Mouse (Mus musculus): ENCODE data around the gene Runx1.

The Runx1 gene

GRCm38 (mm10) chr16:92656750-92657149 is 169.2 kb downstream of the Runx1 start:
- DNase-seq (ENCODE audit: low read depth, low spot score), result no peak

- DNase-seq (ENCODE audit: low read depth, low spot score), result peak; percentile 94
Measured at GRCm38 (mm10) chr16:92654294-92654950, 171.5 kb downstream of the Runx1 start.

DNA sequence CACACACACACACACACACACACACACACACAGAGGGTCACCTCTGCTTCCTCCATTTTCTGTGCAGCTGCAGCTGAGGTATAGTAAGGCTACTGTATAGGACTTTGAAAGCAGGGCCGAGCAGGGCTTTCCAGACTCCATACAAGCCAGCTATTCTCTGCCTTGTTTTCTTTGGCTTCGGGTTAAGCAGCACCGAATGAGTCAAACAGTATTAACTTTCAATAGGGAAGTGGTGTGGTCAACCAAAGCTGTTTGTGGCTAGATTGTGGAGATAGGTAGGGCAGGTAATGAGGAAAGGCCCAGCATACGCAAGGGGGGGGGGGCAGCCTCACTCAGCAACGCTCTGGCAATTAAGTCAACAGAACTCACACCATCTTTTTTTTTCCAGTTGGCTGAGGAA is 172.1 kb downstream of the Runx1 start:
- peak; percentile 94 for DNase-seq (ENCODE audit: low read depth, low spot score)

DNA sequence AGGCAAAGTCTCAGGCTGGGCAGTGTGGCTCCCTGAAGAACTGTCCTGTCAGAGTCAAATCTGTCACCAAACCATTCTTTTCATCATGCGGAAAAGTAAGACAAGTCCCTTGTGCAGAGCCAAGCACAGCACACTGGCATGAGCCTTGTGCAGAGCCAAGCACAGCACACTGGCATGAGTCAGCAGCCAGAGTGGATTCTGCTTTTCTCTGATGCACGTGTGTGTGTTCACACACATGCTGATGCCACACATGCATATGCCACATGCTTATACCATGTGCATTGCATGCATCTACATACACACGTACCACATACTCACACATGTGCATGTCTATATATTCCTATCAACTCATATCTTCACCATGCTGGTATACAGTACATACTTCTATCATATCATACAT is 174.7 kb downstream of the Runx1 start:
- DNase-seq (ENCODE audit: low read depth, low spot score), result no peak

DNA sequence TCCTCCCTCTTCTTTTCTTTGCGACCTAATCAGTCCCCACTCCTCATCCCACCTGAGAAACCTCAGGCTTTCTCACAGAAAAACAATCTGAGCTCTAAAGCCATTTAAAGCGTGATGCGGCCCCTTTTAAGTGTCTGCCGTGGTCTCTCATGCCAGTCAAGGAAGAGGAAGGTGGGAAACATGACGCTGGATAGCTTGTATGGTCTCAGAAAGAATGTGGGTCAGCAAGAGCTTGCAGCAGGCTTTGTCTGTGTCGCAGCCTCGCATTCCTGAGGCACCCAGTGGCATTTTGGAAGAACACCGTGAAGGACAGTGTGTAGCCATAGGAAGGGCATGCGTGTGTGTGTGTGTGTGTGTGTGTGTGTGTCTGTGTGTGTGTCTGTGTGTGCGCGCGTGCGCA is 179.8 kb downstream of the Runx1 start:
- DNase-seq (ENCODE audit: low read depth, low spot score), result no peak

GRCm38 (mm10) chr16:92645423-92646115 is 180.4 kb downstream of the Runx1 start:
- no peak for DNase-seq (ENCODE audit: low read depth, low spot score)

DNA sequence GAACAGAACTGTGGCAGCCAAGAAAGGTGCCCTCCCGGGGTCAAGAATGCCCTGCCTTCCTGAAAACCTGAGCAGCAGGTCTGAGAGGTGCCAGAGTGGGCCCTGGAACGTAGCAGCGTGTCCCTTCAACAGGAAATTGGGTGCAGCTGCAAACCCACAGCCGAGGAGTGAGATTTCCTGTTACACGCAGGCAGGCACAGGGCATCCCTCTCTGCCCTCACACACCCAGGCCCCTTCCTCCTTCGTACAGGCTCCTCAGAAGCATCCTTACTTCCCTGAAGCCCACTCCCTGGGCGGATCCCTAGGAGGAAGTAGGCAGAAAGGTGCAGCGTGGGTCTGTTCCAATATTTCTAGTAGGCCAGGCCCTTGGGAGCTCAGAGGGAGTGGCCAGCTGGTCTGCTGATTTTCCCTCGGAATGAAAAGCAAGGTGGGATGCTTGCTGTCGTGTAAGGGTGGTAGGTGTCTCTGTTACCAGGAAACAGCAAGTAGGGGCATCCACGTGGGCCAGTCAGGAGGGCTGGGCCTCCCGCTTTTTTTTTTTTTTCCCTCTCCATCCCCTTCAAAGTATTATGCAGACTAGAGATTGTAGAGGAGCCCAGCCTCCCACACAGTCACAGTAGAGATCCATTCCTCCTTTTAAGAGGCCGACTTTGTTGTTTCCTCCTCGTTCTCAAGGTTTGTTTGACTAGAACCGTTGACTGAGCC is 181.1 kb downstream of the Runx1 start:
- DNase-seq (ENCODE audit: low read depth, low spot score), result no peak

GRCm38 (mm10) chr16:92644315-92644714 is 181.6 kb downstream of the Runx1 start:
- no peak for DNase-seq (ENCODE audit: low read depth, low spot score)

DNA sequence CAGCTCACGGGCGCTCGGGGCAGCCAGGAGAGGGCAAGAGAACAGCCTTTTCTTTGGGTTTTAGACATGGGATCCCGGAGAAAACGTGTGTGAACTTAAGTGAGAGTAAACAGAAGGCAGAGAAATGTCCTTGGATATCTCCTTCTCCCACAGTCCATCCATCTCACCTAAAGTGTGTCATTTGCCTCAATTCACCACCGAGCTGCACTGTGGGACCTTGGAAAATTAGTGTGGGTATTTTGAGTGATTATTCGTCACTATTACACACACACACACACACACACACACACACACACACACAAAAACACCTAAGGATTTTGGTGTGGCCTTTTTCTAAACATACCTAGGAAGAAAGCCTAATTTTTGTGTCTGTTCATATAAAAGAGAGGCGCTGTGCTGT is 183.7 kb downstream of the Runx1 start:
- no peak for DNase-seq (ENCODE audit: low read depth, low spot score)

DNA sequence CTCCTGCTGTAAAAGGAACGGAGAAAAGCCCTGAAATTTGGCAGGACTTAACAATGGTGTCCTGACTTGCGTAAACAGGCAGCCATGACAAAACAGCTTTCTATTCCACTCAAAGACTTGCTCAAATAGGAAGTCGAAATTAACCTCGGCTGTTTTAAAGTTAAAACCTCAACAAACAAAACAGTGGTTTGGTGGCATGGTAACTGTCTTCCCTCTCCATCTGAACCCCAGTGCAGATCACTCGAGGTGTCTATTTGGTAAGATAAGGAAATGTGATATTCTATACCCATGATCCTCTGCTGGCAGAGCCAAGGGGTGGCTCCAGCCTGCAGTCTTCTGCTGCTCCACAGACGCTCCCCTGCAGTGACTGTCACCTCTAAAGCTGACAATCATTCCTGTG is 184.9 kb downstream of the Runx1 start:
- no peak for DNase-seq (ENCODE audit: low read depth, low spot score)

- DNase-seq (ENCODE audit: low read depth, low spot score), result no peak
Measured at GRCm38 (mm10) chr16:92639093-92639492, 186.9 kb downstream of the Runx1 start.

DNA sequence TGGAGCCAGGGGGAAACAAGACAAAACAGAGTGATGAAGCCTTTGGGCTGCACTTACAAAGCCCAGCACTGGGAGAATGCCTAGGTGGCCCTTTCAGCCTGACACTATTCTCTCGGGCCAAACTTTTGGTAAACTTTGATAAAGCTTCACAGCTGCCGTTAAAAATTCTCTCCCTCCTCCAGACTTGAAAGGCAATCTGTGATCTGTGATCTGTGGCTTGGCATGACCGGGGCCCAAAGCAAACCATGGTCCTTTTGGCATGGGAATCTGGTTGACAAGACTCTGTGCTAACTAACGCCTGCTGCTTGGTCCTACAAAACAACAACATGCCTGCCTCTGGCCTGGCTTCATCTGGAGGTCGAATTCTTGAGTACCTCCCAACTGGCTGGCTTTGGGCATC is 188.9 kb downstream of the Runx1 start:
- no peak for DNase-seq (ENCODE audit: low read depth, low spot score)

DNA sequence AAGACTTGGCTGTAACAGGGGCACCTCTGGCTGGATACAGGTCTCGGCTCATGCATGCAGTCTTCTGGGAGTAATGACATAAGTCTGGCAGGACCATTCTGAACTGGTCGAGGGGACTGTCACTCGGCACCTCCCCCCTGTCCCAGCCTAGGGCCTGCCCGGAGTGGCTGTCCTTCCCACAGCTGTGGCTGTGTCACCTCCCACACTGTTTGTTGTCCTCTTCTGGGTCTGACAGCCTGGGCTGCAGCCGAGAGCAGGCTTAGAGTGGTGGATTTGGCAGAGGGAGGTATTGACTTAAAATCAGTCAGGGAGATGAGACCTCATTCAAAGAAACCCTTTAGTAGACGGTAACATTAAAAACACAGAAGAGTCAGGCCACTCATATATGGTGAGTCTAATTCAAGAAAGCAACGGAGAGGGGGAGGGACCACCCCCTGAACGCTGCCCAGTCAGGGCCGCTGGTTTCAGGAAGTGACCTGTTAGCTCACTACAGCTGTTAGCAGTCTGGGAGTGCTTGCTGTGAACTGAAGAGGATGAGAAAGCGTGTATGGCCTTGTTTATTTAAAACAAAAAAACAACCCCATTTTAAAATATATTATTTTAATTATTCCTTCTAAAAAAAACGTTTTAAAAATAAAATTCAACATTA is 193.7 kb downstream of the Runx1 start:
- DNase-seq (ENCODE audit: low read depth, low spot score), result no peak

GRCm38 (mm10) chr16:92631637-92632036 is 194.3 kb downstream of the Runx1 start:
- DNase-seq (ENCODE audit: low read depth, low spot score), result no peak

DNA sequence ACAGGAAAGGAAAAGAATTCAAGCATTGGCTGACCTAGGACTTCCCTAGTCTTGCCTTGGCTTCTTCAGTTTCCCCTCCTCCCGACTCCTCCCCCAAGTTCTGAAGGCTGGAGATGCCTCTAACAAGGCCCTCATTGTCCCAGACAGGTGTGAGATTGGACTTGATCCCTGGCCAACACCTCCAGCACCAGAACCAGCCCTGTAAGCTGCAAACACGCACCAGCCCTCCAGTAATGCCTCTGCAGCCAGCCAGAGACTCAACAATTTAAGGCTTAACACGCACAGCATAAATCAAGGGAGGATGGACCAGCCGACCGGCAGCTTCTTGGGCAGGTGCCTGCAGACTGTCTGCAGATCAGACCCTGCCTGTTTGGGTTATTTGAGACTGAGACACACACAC is 195.0 kb downstream of the Runx1 start:
- DNase-seq (ENCODE audit: low read depth, low spot score), result peak; percentile 29

GRCm38 (mm10) chr16:92629829-92630228 is 196.1 kb downstream of the Runx1 start:
- DNase-seq (ENCODE audit: low read depth, low spot score), result no peak

DNA sequence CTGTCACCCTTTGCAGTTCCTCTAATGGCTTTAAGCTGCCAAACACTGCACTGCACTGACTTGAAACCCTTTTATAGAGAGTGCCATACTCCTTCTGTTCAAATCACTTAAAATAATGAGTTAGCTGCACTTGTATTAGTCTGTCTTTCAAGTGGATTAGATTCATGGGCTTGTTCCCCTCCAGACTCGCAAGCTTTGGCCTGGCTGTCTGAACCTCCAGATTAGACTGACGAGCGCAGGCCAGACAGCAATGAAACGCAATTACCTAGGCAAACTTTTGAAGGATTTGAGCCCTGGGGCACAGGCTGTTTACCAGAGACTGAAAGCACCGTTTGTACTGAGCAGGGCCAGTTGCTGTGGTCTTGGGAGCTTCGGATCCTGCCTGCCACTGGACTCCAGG is 198.7 kb downstream of the Runx1 start:
- no peak for DNase-seq (ENCODE audit: low read depth, low spot score)

DNA sequence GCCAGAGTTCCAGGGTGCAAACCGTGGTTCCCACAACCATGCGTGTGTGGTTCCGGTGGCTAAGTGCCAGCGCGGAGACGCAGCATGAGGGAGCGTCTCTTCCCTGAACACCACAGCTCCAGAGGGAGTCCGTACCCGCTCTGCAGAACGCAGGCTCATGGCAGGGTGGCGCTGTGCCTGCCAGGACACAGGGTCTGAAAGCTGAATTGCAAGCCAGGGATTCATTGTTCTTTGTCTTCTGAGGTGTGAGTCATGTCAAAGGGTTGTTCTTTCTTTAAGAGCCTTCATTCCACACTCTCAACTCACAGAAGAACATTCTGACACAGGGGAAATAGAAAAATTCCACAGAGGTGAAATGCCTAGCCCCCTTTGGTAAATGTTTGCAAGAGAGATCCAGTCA is 202.0 kb downstream of the Runx1 start:
- DNase-seq (ENCODE audit: low read depth, low spot score), result peak; percentile 78

- DNase-seq (ENCODE audit: low read depth, low spot score), result peak; percentile 35
Measured at GRCm38 (mm10) chr16:92621859-92622258, 204.1 kb downstream of the Runx1 start.

- peak; percentile 95 for DNase-seq (ENCODE audit: low read depth, low spot score)
Measured at GRCm38 (mm10) chr16:92620841-92621518, 205.0 kb downstream of the Runx1 start.

GRCm38 (mm10) chr16:92616839-92617238 is 209.1 kb downstream of the Runx1 start:
- peak; percentile 49 for DNase-seq (ENCODE audit: low read depth, low spot score)
